Mouse (Mus musculus): ENCODE measurements around the gene Nav2. TPM values are rescaled to one million over a fixed set of nuclear protein-coding genes. Genes with fewer than 3 reads are reported as not detected.
A peak's percentile ranks its signal among the peaks of the same experiment; 100 is the strongest.

Gene Nav2
- polyA plus RNA-seq, 1 experiment, result 21.9 TPM

- no peak overlapping the region for H3K4me3 ChIP-seq
- H3K79me2 ChIP-seq (ENCODE audit: control insufficient read depth, insufficient read depth), result no peaks in the 10 kb centered on the region
- H3K27me3 ChIP-seq (ENCODE audit: control insufficient read depth, insufficient read depth, insufficient read length), result no peaks in the 10 kb centered on the region
These were observed 349.6 kb downstream of the Nav2 start for GRCm38 (mm10) chr7:49258088-49258487.

GRCm38 (mm10) chr7:49261941-49262511 lies 353.5 kb downstream of the Nav2 start:
- Histone ChIP-seq H3K79me2 (ENCODE audit: control insufficient read depth, insufficient read depth) (no peaks in the 10 kb centered on the region), H3K4me2 (ENCODE audit: low read depth) (no peak overlapping the region), H3K27me3 (ENCODE audit: control insufficient read depth, insufficient read depth, insufficient read length) (no peaks in the 10 kb centered on the region), H3K36me3 (ENCODE audit: control insufficient read depth, insufficient read depth) (no peaks in the 10 kb centered on the region), H3ac (ENCODE audit: control insufficient read depth, insufficient read length) (no peak overlapping the region), H3K4me3 (no peak overlapping the region)
- no peak for TF ChIP-seq MAX (IDR thresholded peaks at IDR 0.05; ENCODE audit: low read depth)
- peak in 2 of 3 experiments; percentile 80 to 95 for TF ChIP-seq MYOD1 (IDR thresholded peaks at IDR 0.05; ENCODE audit: control insufficient read depth in 1 of 3, insufficient read length in 2 of 3, low read depth in 2 of 3)
- no peak for TF ChIP-seq TCF12 (IDR thresholded peaks at IDR 0.05; ENCODE audit: insufficient read depth, poor library complexity, severe bottlenecking)
- TF ChIP-seq MYOG (IDR thresholded peaks at IDR 0.05; ENCODE audit: control insufficient read depth in 1 of 3, insufficient read depth in 1 of 3, insufficient read length in 2 of 3, low read depth in 2 of 3), result peak in 2 of 3 experiments; percentile 32 to 89

More at GRCm38 (mm10) chr7:49258088-49258487, 349.6 kb downstream of the Nav2 start:
- Histone ChIP-seq H3K36me3 (ENCODE audit: control insufficient read depth, insufficient read depth) (no peaks in the 10 kb centered on the region), H3K4me2 (ENCODE audit: low read depth) (no peak overlapping the region), H3ac (ENCODE audit: control insufficient read depth, insufficient read length) (no peak overlapping the region)
- no peak for TF ChIP-seq MYOD1 (IDR thresholded peaks at IDR 0.05; ENCODE audit: control insufficient read depth in 1 of 3, insufficient read length in 2 of 3, low read depth in 2 of 3)

- TF ChIP-seq POLR2AphosphoS2 (IDR thresholded peaks at IDR 0.05; ENCODE audit: insufficient read length, low read depth) (no peak), MAX (IDR thresholded peaks at IDR 0.05; ENCODE audit: low read depth) (no peak), TCF3 (IDR thresholded peaks at IDR 0.05; ENCODE audit: insufficient read length, low read depth) (no peak), MYOG (IDR thresholded peaks at IDR 0.05; ENCODE audit: control insufficient read depth in 1 of 3, insufficient read depth in 1 of 3, insufficient read length in 2 of 3, low read depth in 2 of 3) (no peak), POLR2A (IDR thresholded peaks at IDR 0.05; ENCODE audit: insufficient read length, low read depth) (no peak), CEBPB (IDR thresholded peaks at IDR 0.05; ENCODE audit: insufficient read depth, poor library complexity, severe bottlenecking) (no peak), SRF (IDR thresholded peaks at IDR 0.05; ENCODE audit: control insufficient read depth, insufficient read length, low read depth) (no peak), TCF12 (IDR thresholded peaks at IDR 0.05; ENCODE audit: insufficient read depth, poor library complexity, severe bottlenecking) (no peak), USF1 (IDR thresholded peaks at IDR 0.05; ENCODE audit: low read depth) (no peak), MYOD1 (IDR thresholded peaks at IDR 0.05; ENCODE audit: control insufficient read depth in 1 of 3, insufficient read length in 2 of 3, low read depth in 2 of 3) (no peak), REST (IDR thresholded peaks at IDR 0.05; ENCODE audit: insufficient read depth, insufficient read length) (no peak), E2F4 (IDR thresholded peaks at IDR 0.05; ENCODE audit: insufficient read depth) (no peak)
These were observed 357.9 kb downstream of the Nav2 start for GRCm38 (mm10) chr7:49266422-49266821.

GRCm38 (mm10) chr7:49267621-49268325 lies 359.3 kb downstream of the Nav2 start:
- H3K27me3 ChIP-seq (ENCODE audit: control insufficient read depth, insufficient read depth, insufficient read length), result no peaks in the 10 kb centered on the region
- H3K4me3 ChIP-seq, result no peak overlapping the region
- TF ChIP-seq USF1 (IDR thresholded peaks at IDR 0.05; ENCODE audit: low read depth) (no peak), TCF12 (IDR thresholded peaks at IDR 0.05; ENCODE audit: insufficient read depth, poor library complexity, severe bottlenecking) (no peak), MYOD1 (IDR thresholded peaks at IDR 0.05; ENCODE audit: control insufficient read depth in 1 of 3, insufficient read length in 2 of 3, low read depth in 2 of 3) (no peak), POLR2A (IDR thresholded peaks at IDR 0.05; ENCODE audit: insufficient read length, low read depth) (no peak), MAX (IDR thresholded peaks at IDR 0.05; ENCODE audit: low read depth) (no peak), REST (IDR thresholded peaks at IDR 0.05; ENCODE audit: insufficient read depth, insufficient read length) (no peak), TCF3 (IDR thresholded peaks at IDR 0.05; ENCODE audit: insufficient read length, low read depth) (no peak), SRF (IDR thresholded peaks at IDR 0.05; ENCODE audit: control insufficient read depth, insufficient read length, low read depth) (no peak)
- H3K79me2 ChIP-seq (ENCODE audit: control insufficient read depth, insufficient read depth), result no peaks in the 10 kb centered on the region
- H3ac ChIP-seq (ENCODE audit: control insufficient read depth, insufficient read length), result no peak overlapping the region
- no peaks in the 10 kb centered on the region for H3K36me3 ChIP-seq (ENCODE audit: control insufficient read depth, insufficient read depth)
- H3K4me2 ChIP-seq (ENCODE audit: low read depth), result peak overlapping the region; percentile 24

More at GRCm38 (mm10) chr7:49266422-49266821, 357.9 kb downstream of the Nav2 start:
- Histone ChIP-seq H3K4me3 (no peak overlapping the region), H3K79me2 (ENCODE audit: control insufficient read depth, insufficient read depth) (no peaks in the 10 kb centered on the region), H3ac (ENCODE audit: control insufficient read depth, insufficient read length) (no peak overlapping the region), H3K36me3 (ENCODE audit: control insufficient read depth, insufficient read depth) (no peaks in the 10 kb centered on the region), H3K27me3 (ENCODE audit: control insufficient read depth, insufficient read depth, insufficient read length) (no peaks in the 10 kb centered on the region), H3K4me2 (ENCODE audit: low read depth) (no peak overlapping the region)

GRCm38 (mm10) chr7:49268401-49268921 lies 359.9 kb downstream of the Nav2 start:
- no peaks in the 10 kb centered on the region for H3K79me2 ChIP-seq (ENCODE audit: control insufficient read depth, insufficient read depth)
- H3K36me3 ChIP-seq (ENCODE audit: control insufficient read depth, insufficient read depth), result no peaks in the 10 kb centered on the region
- H3K4me2 ChIP-seq (ENCODE audit: low read depth), result no peak overlapping the region
- H3K27me3 ChIP-seq (ENCODE audit: control insufficient read depth, insufficient read depth, insufficient read length), result no peaks in the 10 kb centered on the region
- H3ac ChIP-seq (ENCODE audit: control insufficient read depth, insufficient read length), result no peak overlapping the region
- TF ChIP-seq SRF (IDR thresholded peaks at IDR 0.05; ENCODE audit: control insufficient read depth, insufficient read length, low read depth) (no peak), MYOG (IDR thresholded peaks at IDR 0.05; ENCODE audit: control insufficient read depth in 1 of 3, insufficient read depth in 1 of 3, insufficient read length in 2 of 3, low read depth in 2 of 3) (no peak), POLR2A (IDR thresholded peaks at IDR 0.05; ENCODE audit: insufficient read length, low read depth) (no peak)
- H3K4me3 ChIP-seq, result no peak overlapping the region
